Mouse (Mus musculus) cortical plate, adult 2 months (tissue): ENCODE results near the gene Ppil1.

ENCODE experiments used
- CTCF ChIP-seq: fragments of 200-500 bp; IDR thresholded peaks from 2 replicates; pipeline ENCODE4 v1.5.1; 2011; ENCODE audit warnings: mild to moderate bottlenecking, control low read depth, low read length; ENCODE audit not compliant: insufficient read depth; ENCODE audit errors: extremely low read depth
- POLR2A ChIP-seq: fragments of 200-500 bp; IDR thresholded peaks from 2 replicates; pipeline ENCODE4 v1.6.1; 2011; ENCODE audit warnings: mild to moderate bottlenecking, low read length, control low read depth; ENCODE audit not compliant: insufficient read depth; ENCODE audit errors: extremely low read depth

GRCm38 (mm10) chr17:29273889-29274288, 9.9 kb upstream of the Ppil1 start:
- no peak for TF ChIP-seq CTCF
- no peak for TF ChIP-seq POLR2A
